Mouse (Mus musculus): Measurements from ENCODE around the gene Rab3d.

DNA sequence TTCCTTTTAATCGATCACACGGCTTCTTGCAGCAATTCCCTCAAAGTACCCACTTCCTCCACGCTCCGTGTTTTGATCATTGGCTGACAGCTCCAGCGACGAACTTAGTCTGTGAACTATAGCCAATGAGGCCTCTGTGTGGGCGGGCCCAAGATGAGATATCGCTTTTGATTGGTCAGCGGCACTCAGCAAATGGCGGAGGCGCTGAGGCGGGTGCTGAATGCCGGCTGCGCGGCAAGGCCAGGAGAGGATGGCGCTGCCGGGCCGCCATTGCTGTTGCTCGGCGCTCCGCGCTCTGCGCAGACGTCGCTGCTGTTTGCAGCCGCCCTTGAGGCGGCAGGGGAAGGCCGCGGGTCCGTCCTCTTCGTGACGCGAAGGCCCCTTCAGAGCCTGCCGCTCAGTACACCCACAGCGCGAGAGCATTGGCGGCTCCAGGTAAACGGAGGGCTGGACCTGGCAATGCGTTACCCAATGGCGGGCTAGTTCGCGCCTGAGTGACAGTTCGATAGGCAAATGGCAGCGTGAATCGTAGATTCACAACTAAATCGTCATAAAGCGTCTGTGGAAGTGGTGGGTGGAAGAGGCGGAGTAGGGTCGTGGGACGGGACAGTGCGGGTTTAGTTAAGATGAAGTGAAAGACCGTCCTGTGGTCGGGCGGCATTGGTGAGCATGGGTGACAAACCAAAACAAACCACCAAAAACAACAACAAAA lies 37.7 kb upstream of the Rab3d start, which contains the start of gene Swsap1:
- TF ChIP-seq CTCF (IDR thresholded peaks at IDR 0.05; ENCODE audit: low read depth, low read length): no peak
- peak; percentile 32 for TF ChIP-seq POLR2A (IDR thresholded peaks at IDR 0.05; ENCODE audit: insufficient read depth, low read length)
